Mouse (Mus musculus) small intestine, adult 2 months (tissue): ENCODE measurements around the gene Fhdc1. TPM values are rescaled to one million over a fixed set of nuclear protein-coding genes. Genes with fewer than 3 reads are reported as not detected.

Experiments used
- H3K27ac ChIP-seq: fragments of 200-500 bp; 2 replicates; pipeline ENCODE4 v1.5.1; 2012; ENCODE audit warnings: low read depth, low read length, control low read depth, inconsistent platforms; ENCODE audit not compliant: insufficient read depth
- H3K27me3 ChIP-seq: fragments of 200-500 bp; 2 replicates; pipeline ENCODE4 v1.6.1; 2012; ENCODE audit warnings: mild to moderate bottlenecking, moderate library complexity, low read length, inconsistent platforms; ENCODE audit not compliant: control insufficient read depth, insufficient read depth
- H3K36me3 ChIP-seq: fragments of 200-500 bp; 2 replicates; pipeline ENCODE4 v1.6.1; 2012; ENCODE audit warnings: mild to moderate bottlenecking, low read length, control low read depth, inconsistent platforms; ENCODE audit not compliant: control insufficient read depth, insufficient read depth
- H3K4me1 ChIP-seq: fragments of 200-500 bp; 2 replicates; pipeline ENCODE4 v1.6.1; 2012; ENCODE audit warnings: low read length, inconsistent platforms, mixed read lengths; ENCODE audit not compliant: control insufficient read depth, insufficient read depth, insufficient read length
- H3K4me3 ChIP-seq: fragments of 200-500 bp; 2 replicates; pipeline ENCODE4 v1.5.1; 2012; ENCODE audit warnings: low read depth, mild to moderate bottlenecking, control low read depth, inconsistent platforms, low read length, moderate library complexity
- CTCF ChIP-seq: fragments of 200-500 bp; IDR thresholded peaks from 2 replicates; pipeline ENCODE4 v1.5.1; 2012; ENCODE audit warnings: low read depth, mild to moderate bottlenecking, control low read depth, inconsistent platforms, low read length, moderate library complexity, mixed read lengths; ENCODE audit not compliant: insufficient replicate concordance, insufficient read length; ENCODE audit errors: extremely low read depth
- POLR2A ChIP-seq: fragments of 200-500 bp; IDR thresholded peaks from 2 replicates; pipeline ENCODE4 v1.6.1; 2012; ENCODE audit warnings: low read depth, mild to moderate bottlenecking, control low read depth, inconsistent platforms, low read length, moderate library complexity
- WGBS: fragments of 180-500 bp; shearing (Covaris S2); methylation state at CpG from one replicate; pipeline ENCODE4 v1.1.7; 2018; 5-methylcytosine and 5-hydroxymethylcytosine counted together
- polyA plus RNA-seq: library from polyadenylated mRNA; depleted of rRNA; stranded (reverse); fragments of >200 nt; gene quantifications from 2 replicates; pipeline ENCODE4 v1.2.3, GENCODE M21; 2012; rRNA removed

Gene Fhdc1
- 1.3 and 2.0 TPM in 2 replicates for polyA plus RNA-seq

DNA sequence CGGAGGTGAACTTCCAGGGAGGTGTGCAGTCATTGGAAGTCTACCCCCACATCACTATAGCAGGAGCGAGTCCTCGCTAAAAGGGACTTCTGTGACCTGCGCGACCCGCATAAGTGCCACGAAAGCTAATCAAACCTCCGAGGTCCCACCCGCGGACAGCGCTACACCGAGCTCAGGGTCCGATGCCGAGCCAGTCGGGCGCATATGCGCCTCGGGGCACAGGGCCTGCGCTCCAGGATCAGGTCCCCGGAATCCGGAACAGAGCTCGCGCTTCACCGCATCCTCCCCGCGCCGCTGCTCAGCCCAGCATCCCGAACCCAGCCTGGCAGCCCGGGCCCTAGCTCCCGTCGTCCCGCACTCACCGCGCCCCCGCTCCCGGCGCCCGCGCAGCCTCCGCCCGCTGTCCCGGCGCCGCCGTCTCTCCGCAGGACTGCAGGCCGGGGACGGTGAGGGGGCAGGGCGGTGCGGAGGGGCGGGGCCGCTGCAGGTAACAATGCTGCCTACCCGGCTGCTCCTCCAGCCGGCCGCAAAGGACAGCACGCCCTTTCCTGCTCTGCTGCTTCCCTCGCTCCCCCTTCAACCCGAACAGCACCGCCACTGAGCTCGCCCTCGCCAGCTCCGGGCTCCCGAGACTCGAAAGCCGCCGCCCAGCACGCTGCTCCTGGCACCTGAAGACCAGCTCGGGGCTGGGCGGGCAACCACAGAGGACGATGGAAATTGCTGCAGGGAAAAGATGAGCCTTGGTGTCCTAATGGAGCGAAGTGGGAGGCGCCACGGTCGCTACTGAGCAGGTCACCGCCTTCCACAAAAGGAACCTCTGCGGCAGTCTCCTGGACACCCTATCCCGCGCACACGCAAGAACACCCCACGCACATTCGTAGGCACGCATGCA lies at the start of gene Fhdc1:
Gene Fhdc1, minus strand, starts transcription at position 424 of the 892 bp plus-strand sequence.
- H3K27ac ChIP-seq: peak within 1 kb of the TSS; percentile 47; the same call in 1 of the 2 replicates
- peaks cover 5% of the 10 kb centered on the region; the same call in 1 of the 2 replicates for H3K4me1 ChIP-seq
- peaks cover 5% of the 10 kb centered on the region; the same call in 1 of the 2 replicates for H3K27me3 ChIP-seq
- peak within 1 kb of the TSS; percentile 83 for H3K4me3 ChIP-seq
- TF ChIP-seq POLR2A (no peak), CTCF (0 out of 2 replicates have a peak, but pooled peaks have one; percentile 18)
- H3K36me3 ChIP-seq: no peaks in the 10 kb centered on the region
- WGBS: under 1% methylated on average over 82 of the region's 82 CpGs

DNA sequence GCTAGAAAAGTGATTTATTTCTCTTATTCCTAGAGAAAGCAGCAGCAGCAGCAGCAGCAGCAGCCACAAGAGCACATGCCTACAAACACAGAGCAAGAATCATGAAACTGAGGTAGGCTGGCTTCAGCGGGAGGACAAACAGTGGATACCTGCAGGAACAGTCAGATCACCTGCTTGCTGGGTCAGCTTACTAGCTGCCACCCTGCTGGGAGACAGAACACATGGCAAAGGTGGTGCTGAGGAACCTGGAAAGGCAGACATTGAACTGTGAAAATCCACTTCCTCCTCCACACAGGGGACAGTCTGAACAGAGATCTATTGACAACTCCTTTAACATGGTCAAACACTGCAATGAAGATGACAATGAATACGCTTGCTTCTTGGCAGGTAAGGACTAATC lies 48.8 kb upstream of the Fhdc1 start:
- no peaks in the 10 kb centered on the region for H3K27me3 ChIP-seq
- TF ChIP-seq CTCF: no peak
- no peak for TF ChIP-seq POLR2A
- no peak overlapping the region for H3K27ac ChIP-seq
- WGBS: 64% methylated on average over 2 of the region's 2 CpGs
- H3K4me1 ChIP-seq: no peaks in the 10 kb centered on the region
- no peak overlapping the region for H3K4me3 ChIP-seq
- H3K36me3 ChIP-seq: peaks cover 41% of the 10 kb centered on the region

DNA sequence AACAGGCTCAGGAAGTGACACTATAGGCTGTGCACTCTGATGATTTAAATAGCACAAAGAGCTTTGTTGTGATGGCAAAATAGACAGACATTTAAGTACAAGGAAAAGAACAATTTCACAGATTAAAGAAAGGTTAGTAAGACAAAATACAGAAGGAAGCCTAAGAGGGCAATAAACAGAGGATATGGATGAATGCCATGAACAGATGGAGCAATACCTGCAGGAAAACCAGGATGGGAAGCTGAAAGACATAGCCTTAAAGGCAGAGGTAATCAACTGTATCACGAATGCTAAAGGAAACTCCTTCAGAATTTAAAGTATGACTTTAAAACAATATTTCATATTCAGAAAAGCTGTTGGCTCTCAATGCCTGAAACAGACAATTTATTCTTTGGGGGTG lies 44.7 kb upstream of the Fhdc1 start:
- no peak overlapping the region for H3K27ac ChIP-seq
- no peak overlapping the region for H3K4me3 ChIP-seq
- H3K27me3 ChIP-seq: no peaks in the 10 kb centered on the region
- no peaks in the 10 kb centered on the region for H3K4me1 ChIP-seq
- no peak for TF ChIP-seq POLR2A
- TF ChIP-seq CTCF: no peak
- WGBS: 79% methylated on average over 1 of the region's 1 CpGs
- H3K36me3 ChIP-seq: peaks cover 31% of the 10 kb centered on the region

DNA sequence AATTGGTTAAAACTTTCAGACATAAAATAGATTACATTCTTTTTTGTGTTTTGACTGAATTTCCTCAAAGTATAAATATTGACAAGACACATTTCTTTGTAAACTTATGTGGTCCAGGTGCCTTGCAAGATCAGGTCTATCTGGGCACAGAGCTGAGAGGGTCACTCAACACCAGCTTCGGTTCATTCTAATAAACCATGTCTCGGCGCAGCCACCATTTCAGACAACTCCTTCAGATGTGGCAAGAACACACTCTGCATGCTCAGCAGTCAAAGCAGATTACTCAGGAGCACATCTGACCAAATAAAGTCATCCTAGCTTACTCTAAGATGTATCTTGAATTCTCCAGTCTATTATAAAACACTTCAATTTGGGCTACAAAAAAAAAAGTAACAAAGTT lies 35.9 kb upstream of the Fhdc1 start:
- Histone ChIP-seq H3K27ac (no peak overlapping the region), H3K36me3 (peaks cover 22% of the 10 kb centered on the region), H3K4me1 (peaks cover 3% of the 10 kb centered on the region; the same call in 1 of the 2 replicates), H3K27me3 (no peaks in the 10 kb centered on the region), H3K4me3 (no peak overlapping the region)
- 79% methylated on average over 3 of the region's 3 CpGs for WGBS
- TF ChIP-seq CTCF (no peak), POLR2A (no peak)

DNA sequence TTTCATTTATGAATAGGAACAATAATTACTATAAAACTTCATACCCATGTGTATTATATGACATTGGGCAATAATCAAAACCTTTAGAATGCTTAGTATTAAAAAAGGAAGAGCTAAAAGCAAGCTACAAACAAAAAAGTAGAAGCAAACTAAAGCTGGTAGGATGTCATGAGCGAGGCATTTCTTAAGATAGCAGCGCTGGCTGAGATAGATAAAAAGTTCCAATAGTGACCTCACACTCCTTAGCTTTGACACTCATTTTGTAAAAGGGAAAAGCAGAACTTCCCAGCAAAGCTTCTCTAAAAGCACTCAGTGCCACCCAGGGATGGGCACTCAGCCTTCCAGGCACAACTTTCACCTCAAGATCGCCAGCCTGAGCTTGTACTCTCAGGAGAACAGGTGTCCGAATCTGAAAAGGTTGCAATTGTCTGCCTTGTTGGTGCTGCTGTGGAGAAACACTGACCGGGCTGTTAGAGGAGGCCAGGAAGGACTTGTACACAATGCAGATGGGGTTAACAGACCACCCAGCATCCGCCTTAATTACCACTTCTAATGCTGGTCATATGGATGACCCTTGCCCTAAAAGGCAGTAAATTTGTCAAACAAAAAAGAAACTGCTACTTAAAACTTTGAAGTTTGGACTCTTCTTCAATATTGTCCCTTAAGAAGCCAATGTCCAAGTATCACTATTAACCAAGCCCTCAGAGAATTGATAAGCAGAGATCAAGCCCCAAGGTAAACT lies 32.7 kb upstream of the Fhdc1 start:
- Histone ChIP-seq H3K27me3 (no peaks in the 10 kb centered on the region), H3K4me1 (peaks cover 3% of the 10 kb centered on the region; the same call in 1 of the 2 replicates), H3K36me3 (peaks cover 24% of the 10 kb centered on the region), H3K4me3 (no peak overlapping the region), H3K27ac (peak overlapping the region; percentile 97)
- TF ChIP-seq CTCF (no peak), POLR2A (no peak)
- WGBS: 67% methylated on average over 6 of the region's 6 CpGs

DNA sequence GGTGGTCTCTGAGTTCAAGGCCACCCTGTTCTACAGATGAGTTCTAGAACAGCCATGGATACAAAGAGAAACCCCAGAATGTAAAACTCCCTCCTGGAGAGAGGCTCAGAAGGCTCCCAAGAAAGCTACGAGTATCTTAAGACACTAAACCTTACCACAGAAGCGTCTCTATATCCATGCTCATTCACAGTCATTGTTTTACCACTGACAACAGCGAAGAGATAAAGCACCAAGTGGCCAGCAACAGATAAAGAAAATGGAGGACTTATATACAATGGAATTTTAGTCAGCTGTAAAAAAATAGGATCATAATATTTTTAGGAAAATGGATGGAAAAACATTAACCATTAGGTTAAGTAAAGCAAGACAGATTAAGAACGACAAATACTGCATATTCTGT lies 25.0 kb upstream of the Fhdc1 start:
- Histone ChIP-seq H3K27ac (no peak overlapping the region), H3K27me3 (no peaks in the 10 kb centered on the region), H3K36me3 (peaks cover 32% of the 10 kb centered on the region), H3K4me1 (no peaks in the 10 kb centered on the region), H3K4me3 (no peak overlapping the region)
- no peak for TF ChIP-seq POLR2A
- TF ChIP-seq CTCF: no peak
- WGBS: 89% methylated on average over 4 of the region's 4 CpGs

DNA sequence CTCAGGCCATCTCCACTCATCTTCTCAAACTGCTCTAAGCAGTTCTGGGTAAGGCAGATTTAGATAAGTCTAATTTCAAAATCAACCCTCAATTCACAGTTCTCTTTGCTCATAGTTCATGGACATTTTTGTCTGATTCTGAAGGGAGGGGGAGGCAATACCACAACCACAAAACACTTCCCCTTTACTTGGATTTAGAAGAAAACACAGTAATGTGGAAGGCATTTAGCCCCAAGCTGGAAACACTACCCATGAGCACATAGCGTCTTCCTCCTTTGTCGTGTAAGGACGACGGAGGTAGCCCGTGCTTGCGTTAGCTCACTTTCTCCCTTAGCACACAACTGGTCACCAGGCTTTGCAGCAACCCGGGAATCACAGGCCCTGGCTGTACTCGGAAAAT lies 24.1 kb upstream of the Fhdc1 start:
- peaks cover 33% of the 10 kb centered on the region for H3K36me3 ChIP-seq
- no peaks in the 10 kb centered on the region for H3K4me1 ChIP-seq
- TF ChIP-seq CTCF (no peak), POLR2A (no peak)
- no peak overlapping the region for H3K27ac ChIP-seq
- no peaks in the 10 kb centered on the region for H3K27me3 ChIP-seq
- no peak overlapping the region for H3K4me3 ChIP-seq
- 89% methylated on average over 8 of the region's 8 CpGs for WGBS
